8 mouse cellular contexts compared by ENCODE assay signal in genomic region chr7:103827808-103828207, GRCm38 (mm10). TPM values are rescaled to one million over a fixed set of nuclear protein-coding genes. Genes with fewer than 3 reads are reported as not detected.
A peak's percentile ranks its signal among the peaks of the same experiment; 100 is the strongest.
DNase-seq lines count a peak whose midpoint lies in the region; ATAC-seq and TF ChIP-seq lines count a peak whose summit lies in the region.

Hbb-bs (minus strand) TSS chr7:103828096.

- no peak for TF ChIP-seq CTCF in kidney, postnatal 0 days (IDR thresholded peaks at IDR 0.05; ENCODE audit: low read depth)
- no peak for TF ChIP-seq CTCF in cortical plate, adult 2 months (IDR thresholded peaks at IDR 0.05; ENCODE audit: extremely low read depth, insufficient read depth, low read length)

- no peak within 1 kb of the TSS for H3K9ac ChIP-seq in kidney, postnatal 0 days (ENCODE audit: low read depth, low read length)
- H3K9ac ChIP-seq in heart, embryonic 12.5 days: no peak within 1 kb of the TSS
- H3K9ac ChIP-seq in midbrain, embryonic 15.5 days: no peak within 1 kb of the TSS

- H3K9me3 ChIP-seq in kidney, postnatal 0 days (replicated peaks; ENCODE audit: low read length): no peaks in the 10 kb centered on the region
- no peaks in the 10 kb centered on the region for H3K9me3 ChIP-seq in heart, embryonic 12.5 days (replicated peaks)
- H3K9me3 ChIP-seq in midbrain, embryonic 15.5 days: no peaks in the 10 kb centered on the region

- H3K4me3 ChIP-seq in kidney, postnatal 0 days (replicated peaks; ENCODE audit: low read depth, low read length): no peak within 1 kb of the TSS
- no peak within 1 kb of the TSS for H3K4me3 ChIP-seq in cortical plate, adult 2 months (ENCODE audit: insufficient read depth, low read length)
- no peak within 1 kb of the TSS for H3K4me3 ChIP-seq in heart, embryonic 12.5 days
- H3K4me3 ChIP-seq in midbrain, embryonic 15.5 days: no peak within 1 kb of the TSS

- no peak within 1 kb of the TSS for H3K27ac ChIP-seq in kidney, postnatal 0 days
- no peak within 1 kb of the TSS for H3K27ac ChIP-seq in cortical plate, adult 2 months (ENCODE audit: insufficient read depth, low read length)
- H3K27ac ChIP-seq in heart, embryonic 12.5 days (ENCODE audit: poor library complexity, severe bottlenecking): no peak within 1 kb of the TSS
- H3K27ac ChIP-seq in midbrain, embryonic 15.5 days: no peak within 1 kb of the TSS

- no peak within 1 kb of the TSS for H3K4me2 ChIP-seq in kidney, postnatal 0 days (ENCODE audit: low read length)
- H3K4me2 ChIP-seq in heart, embryonic 12.5 days: no peak within 1 kb of the TSS
- no peak within 1 kb of the TSS for H3K4me2 ChIP-seq in midbrain, embryonic 15.5 days

- no peaks in the 10 kb centered on the region for H3K36me3 ChIP-seq in kidney, postnatal 0 days (ENCODE audit: insufficient read depth, low read length)
- no peaks in the 10 kb centered on the region for H3K36me3 ChIP-seq in heart, embryonic 12.5 days
- H3K36me3 ChIP-seq in midbrain, embryonic 15.5 days (replicated peaks): no peaks in the 10 kb centered on the region

- 94% methylated on average over 4 of the region's 4 CpGs for WGBS in kidney, postnatal 0 days
- 80% methylated on average over 4 of the region's 4 CpGs for WGBS in heart, embryonic 12.5 days
- 94% methylated on average over 4 of the region's 4 CpGs for WGBS in midbrain, embryonic 15.5 days

- no peaks in the 10 kb centered on the region for H3K27me3 ChIP-seq in kidney, postnatal 0 days (ENCODE audit: insufficient read depth, low read length)
- no peaks in the 10 kb centered on the region for H3K27me3 ChIP-seq in heart, embryonic 12.5 days (replicated peaks)
- H3K27me3 ChIP-seq in midbrain, embryonic 15.5 days (replicated peaks): no peaks in the 10 kb centered on the region

- H3K4me1 ChIP-seq in kidney, postnatal 0 days (replicated peaks; ENCODE audit: insufficient read depth, low read length): no peaks in the 10 kb centered on the region
- H3K4me1 ChIP-seq in cortical plate, adult 2 months (ENCODE audit: control insufficient read depth, insufficient read depth, low read length): no peaks in the 10 kb centered on the region
- no peaks in the 10 kb centered on the region for H3K4me1 ChIP-seq in heart, embryonic 12.5 days (replicated peaks)
- no peaks in the 10 kb centered on the region for H3K4me1 ChIP-seq in midbrain, embryonic 15.5 days

- DNase-seq in kidney, postnatal 0 days (ENCODE audit: low spot score): no peak
- DNase-seq in kidney, adult 18-20 months: no peak
- no peak for DNase-seq in left cerebral cortex, adult 8-10 months (ENCODE audit: low spot score in 2 of 2)
- DNase-seq in cerebellum, adult 11 months: no peak
- no peak for DNase-seq in urinary bladder, postnatal 25 days (ENCODE audit: low spot score)

- TF ChIP-seq POLR2A in cortical plate, adult 2 months (IDR thresholded peaks at IDR 0.05; ENCODE audit: extremely low read depth, insufficient read depth, low read length): no peak

- ATAC-seq in kidney, postnatal 0 days (replicated peaks; ENCODE audit: low FRiP score, low read depth): no peak
- peak; percentile 90 for ATAC-seq in heart, embryonic 12.5 days (ENCODE audit: insufficient number of reproducible peaks, low FRiP score)
- no peak for ATAC-seq in midbrain, embryonic 15.5 days (replicated peaks)

RNA-seq across cellular contexts. Expression of gene Hbb-bs, which starts in this region (rescaled TPM):
- polyA plus RNA-seq in kidney, postnatal 0 days (2015; fragmentation: Nextera tagmentation; extraction: Ambion mirVana): 1,726 and 1,799 TPM in 2 replicates
- 471 and 650 TPM in 2 replicates for polyA plus RNA-seq in cortical plate, adult 2 months (2012; rRNA removed)
- 2,689 and 3,022 TPM in 2 replicates for polyA plus RNA-seq in heart, embryonic 12.5 days (2016; fragmentation: Nextera tagmentation; extraction: Ambion mirVana)
- 100 to 1,000 TPM; 204 to 381 (median 262) TPM for total RNA-seq in left cerebral cortex, adult 8-10 months (2022)
- polyA plus RNA-seq in midbrain, embryonic 15.5 days (2015; fragmentation: Nextera tagmentation; extraction: Ambion mirVana): 4,007 and 5,156 TPM in 2 replicates
